Mouse (Mus musculus): ENCODE data around the gene Fcamr.

DNA sequence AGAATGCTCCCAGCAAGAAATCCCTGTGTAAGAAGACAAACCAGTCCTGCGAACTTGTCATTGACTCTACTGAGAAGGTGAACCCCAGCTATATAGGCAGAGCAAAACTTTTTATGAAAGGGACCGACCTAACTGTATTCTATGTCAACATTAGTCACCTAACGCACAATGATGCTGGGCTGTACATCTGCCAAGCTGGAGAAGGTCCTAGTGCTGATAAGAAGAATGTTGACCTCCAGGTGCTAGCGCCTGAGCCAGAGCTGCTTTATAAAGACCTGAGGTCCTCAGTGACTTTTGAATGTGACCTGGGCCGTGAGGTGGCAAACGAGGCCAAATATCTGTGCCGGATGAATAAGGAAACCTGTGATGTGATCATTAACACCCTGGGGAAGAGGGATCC lies 43.8 kb downstream of the Fcamr start:
- TF ChIP-seq CTCF (conservative IDR thresholded peaks at IDR 0.05; ENCODE audit: low read length) (no peak), NANOG (IDR thresholded peaks at IDR 0.05; ENCODE audit: borderline replicate concordance, low read length) (no peak), POU5F1 (IDR thresholded peaks at IDR 0.05; ENCODE audit: borderline replicate concordance, low read length) (no peak)

Measured in E14TG2a.4 (cell line).